Mouse (Mus musculus) heart, adult 2 months (tissue): ENCODE measurements at regions not wholly inside any gene's neighbourhood (a gene's known extent, or its start where the extent isn't known, plus 50 kb on each side); places are given as distances from the start of the nearest gene placed in this dataset.
A peak's percentile ranks its signal among the peaks of the same experiment; 100 is the strongest.

Experiments
- DNase-seq, 2 experiments: peaks; one replicate each; pipeline ENCODE4 v3.0.0; 2021
- H3K27ac ChIP-seq: fragments of 200-600 bp; 2 replicates; pipeline ENCODE4 v1.8.1; 2022
- H3K27me3 ChIP-seq: fragments of 200-500 bp; 2 replicates; pipeline ENCODE4 v1.6.1; 2012; ENCODE audit warnings: mild to moderate bottlenecking, low read length, inconsistent platforms, mixed read lengths; ENCODE audit not compliant: control insufficient read depth, insufficient read depth
- H3K36me3 ChIP-seq: fragments of 200-500 bp; 2 replicates; pipeline ENCODE4 v1.6.1; 2012; ENCODE audit warnings: low read length, inconsistent platforms; ENCODE audit not compliant: control insufficient read depth, insufficient read depth
- H3K4me1 ChIP-seq: fragments of 200-500 bp; 2 replicates; pipeline ENCODE4 v1.6.1; 2011; ENCODE audit warnings: low read length; ENCODE audit not compliant: control insufficient read depth, insufficient read depth
- H3K4me3 ChIP-seq: fragments of 200-600 bp; 2 replicates; pipeline ENCODE4 v1.8.1; 2022
- H3K79me2 ChIP-seq: fragments of 200-500 bp; replicated peaks from 2 replicates; pipeline ENCODE4 v1.6.1; 2012; ENCODE audit warnings: mild to moderate bottlenecking, inconsistent platforms, low read length, moderate library complexity, mixed read lengths; ENCODE audit not compliant: control insufficient read depth, insufficient read depth
- H3K9ac ChIP-seq: fragments of 200-500 bp; 2 replicates; pipeline ENCODE4 v1.6.1; 2012; ENCODE audit warnings: low read depth, mild to moderate bottlenecking, control low read depth, inconsistent platforms, low read length, mixed read lengths
- CTCF ChIP-seq: fragments of 200-600 bp; IDR thresholded peaks from 2 replicates; pipeline ENCODE4 v1.8.1; 2022; ENCODE audit warnings: antibody characterized with exemption, mild to moderate bottlenecking, moderate library complexity
- EP300 ChIP-seq: fragments of 200-500 bp; IDR thresholded peaks from 2 replicates; pipeline ENCODE4 v1.6.1; 2011; ENCODE audit warnings: low read depth, low read length, control low read depth; ENCODE audit not compliant: insufficient read depth
- POLR2A ChIP-seq: fragments of 200-500 bp; IDR thresholded peaks from 2 replicates; pipeline ENCODE4 v1.6.1; 2011; ENCODE audit warnings: mild to moderate bottlenecking, low read depth, low read length, control low read depth; ENCODE audit not compliant: insufficient read depth
- WGBS: fragments of 180-500 bp; shearing (Covaris S2); methylation state at CpG from one replicate; pipeline ENCODE4 v1.1.7; 2018; 5-methylcytosine and 5-hydroxymethylcytosine counted together
- intact Hi-C: fragments of 180-260 bp; cut with DNase I; formaldehyde crosslinking; loops from one replicate; pipeline ENCODE4 v1.15.1; 2025

DNA sequence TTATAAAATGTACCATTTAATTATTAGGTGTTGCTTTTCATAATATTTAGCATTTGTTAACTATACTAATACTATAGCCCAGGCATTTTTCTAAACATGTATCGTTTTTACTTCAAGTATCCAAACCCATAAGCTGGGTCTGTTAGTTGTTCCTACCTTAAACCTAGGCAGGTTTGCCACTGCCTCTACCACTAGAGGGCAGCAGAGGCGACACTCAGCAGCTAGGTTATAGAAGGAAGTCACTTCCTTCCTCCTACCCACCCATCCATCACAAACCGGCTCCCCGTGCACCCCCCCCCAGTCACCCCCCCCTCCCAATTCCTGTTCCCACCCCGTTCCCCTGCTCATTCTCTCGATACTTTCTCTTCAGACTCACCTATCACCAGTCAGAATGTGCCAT, 150.6 kb downstream of the Cct6b start:
- no peak for TF ChIP-seq POLR2A
- peak; percentile 81 for TF ChIP-seq CTCF
- WGBS, result 12% methylated on average over 6 of the region's 6 CpGs
- no peaks in the 10 kb centered on the region for H3K36me3 ChIP-seq
- no peaks in the 10 kb centered on the region for H3K4me1 ChIP-seq
- H3K27me3 ChIP-seq, result no peaks in the 10 kb centered on the region
- DNase-seq, result peak; percentile 30 to 60
- H3K4me3 ChIP-seq, result no peak overlapping the region
- H3K27ac ChIP-seq, result no peak overlapping the region
- H3K9ac ChIP-seq, result no peak overlapping the region
- intact Hi-C loops, result loop anchor here (1.0 kb wide), 1 partner anchor 278 kb away; no protein-coding TSS in a partner anchor
- H3K79me2 ChIP-seq, result no peaks in the 10 kb centered on the region

DNA sequence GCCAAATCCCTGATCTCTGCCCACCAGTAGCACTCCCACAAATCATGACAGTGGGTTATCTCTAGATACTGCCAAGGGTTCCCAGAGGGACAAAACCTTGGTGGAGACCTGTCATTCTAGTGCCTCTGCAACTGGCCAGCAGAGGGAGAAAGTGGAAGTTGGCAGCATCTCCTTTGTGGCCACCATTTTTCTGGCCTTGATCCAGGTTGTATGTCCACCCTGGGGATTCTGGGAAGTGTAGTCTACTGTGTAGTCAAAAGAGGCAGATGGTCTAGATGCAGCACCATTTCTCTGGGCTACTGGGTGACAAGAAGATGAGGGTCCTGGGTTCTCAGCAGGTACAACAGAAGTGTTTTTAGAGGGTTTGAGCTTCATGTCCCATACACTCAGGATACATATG, 152.1 kb downstream of the Cct6b start:
- Histone ChIP-seq H3K36me3 (no peaks in the 10 kb centered on the region), H3K79me2 (no peaks in the 10 kb centered on the region), H3K27ac (no peak overlapping the region), H3K27me3 (no peaks in the 10 kb centered on the region), H3K9ac (no peak overlapping the region), H3K4me3 (no peak overlapping the region), H3K4me1 (no peaks in the 10 kb centered on the region)
- TF ChIP-seq CTCF (peak; percentile 49), POLR2A (no peak), EP300 (no peak)
- peak in 1 of 2 experiments; percentile 6 for DNase-seq
- intact Hi-C loops, result no loop called here

DNA sequence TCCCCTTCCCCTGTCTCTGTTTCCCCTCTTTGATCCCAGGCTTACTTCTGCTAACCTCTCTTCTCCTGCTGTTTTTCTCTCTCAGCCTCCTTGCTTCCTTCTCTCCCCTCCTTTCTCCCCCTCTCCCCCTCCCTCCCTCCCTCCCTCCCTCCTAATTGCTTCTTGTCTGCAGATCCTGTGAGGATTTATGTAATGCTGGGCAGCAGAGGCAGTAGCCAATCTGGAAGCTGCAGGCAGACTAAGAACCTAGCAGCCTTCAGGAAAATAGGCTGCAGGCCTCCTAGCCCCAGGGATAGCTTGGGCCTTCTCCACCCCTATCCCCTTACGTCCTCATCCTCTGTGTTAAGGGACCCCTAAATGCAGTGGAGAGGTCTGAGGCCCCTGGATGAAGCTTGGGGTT, 155.2 kb downstream of the Cct6b start:
- no peak overlapping the region for H3K9ac ChIP-seq
- DNase-seq, result no peak
- no peak for TF ChIP-seq POLR2A
- 0 out of 2 replicates have a peak, but pooled peaks cover 2% of the 10 kb centered on the region for H3K4me1 ChIP-seq
- 38% methylated on average over 1 of the region's 1 CpGs for WGBS
- H3K4me3 ChIP-seq, result no peak overlapping the region
- no peaks in the 10 kb centered on the region for H3K79me2 ChIP-seq
- H3K27ac ChIP-seq, result no peak overlapping the region
- H3K36me3 ChIP-seq, result no peaks in the 10 kb centered on the region
- no peaks in the 10 kb centered on the region for H3K27me3 ChIP-seq
- intact Hi-C loops, result no loop called here

DNA sequence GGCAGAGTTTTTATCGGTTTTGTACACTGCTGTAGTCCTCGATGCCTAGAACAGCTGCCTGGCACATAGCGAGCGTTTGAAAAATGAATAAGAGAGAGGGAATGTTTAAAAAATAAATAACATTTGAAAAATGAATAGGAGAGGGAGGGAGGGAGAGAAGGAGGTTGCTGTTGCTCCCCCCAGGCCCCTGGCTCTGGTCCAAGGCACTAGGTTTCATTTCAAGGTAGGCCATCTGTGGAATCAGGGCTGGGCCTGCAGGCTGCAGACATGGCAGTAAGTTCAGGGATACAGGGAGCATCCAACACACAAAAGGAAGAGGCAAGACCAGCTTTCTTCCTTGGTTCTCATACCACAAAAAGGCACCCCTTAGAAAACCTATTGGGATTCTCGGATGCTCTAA, 156.5 kb downstream of the Cct6b start:
- Histone ChIP-seq H3K27me3 (no peaks in the 10 kb centered on the region), H3K4me1 (peaks cover 3% of the 10 kb centered on the region; the same call in 1 of the 2 replicates), H3K4me3 (no peak overlapping the region), H3K36me3 (no peaks in the 10 kb centered on the region), H3K79me2 (no peaks in the 10 kb centered on the region), H3K27ac (no peak overlapping the region), H3K9ac (no peak overlapping the region)
- TF ChIP-seq EP300 (no peak), CTCF (no peak), POLR2A (no peak)
- DNase-seq, result no peak
- 85% methylated on average over 5 of the region's 5 CpGs for WGBS
- intact Hi-C loops, result no loop called here

DNA sequence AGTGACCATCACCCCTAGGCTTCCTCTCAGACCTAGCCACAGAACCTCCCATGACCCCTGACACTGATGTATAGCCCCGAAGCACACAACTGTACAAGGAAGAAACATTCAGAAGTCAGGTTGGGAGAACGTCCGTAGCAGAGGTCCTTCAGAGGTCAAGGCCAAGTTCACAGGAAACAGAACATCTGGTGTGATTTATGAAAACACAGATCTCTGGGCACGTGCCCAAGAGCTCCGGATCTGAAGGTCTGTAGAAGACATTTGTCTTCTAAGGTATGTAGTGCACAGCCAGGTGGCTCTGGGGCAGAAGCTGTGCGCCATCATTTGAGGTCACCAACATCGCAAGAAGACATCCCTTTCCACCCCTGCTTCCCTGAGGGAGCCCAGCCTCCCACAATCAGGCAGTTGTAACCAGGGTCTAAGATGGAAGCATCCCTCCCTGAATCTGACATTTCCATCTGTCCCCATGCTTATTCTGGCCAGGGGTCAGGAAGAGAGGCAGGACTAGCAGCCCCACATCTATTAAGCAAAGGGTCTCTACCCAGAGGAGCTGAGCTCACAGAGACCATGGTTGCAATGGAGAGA, 159.8 kb downstream of the Cct6b start:
- Histone ChIP-seq H3K4me3 (no peak overlapping the region), H3K9ac (no peak overlapping the region), H3K4me1 (peaks cover 3% of the 10 kb centered on the region; the same call in 1 of the 2 replicates), H3K27ac (no peak overlapping the region), H3K27me3 (no peaks in the 10 kb centered on the region), H3K36me3 (no peaks in the 10 kb centered on the region), H3K79me2 (no peaks in the 10 kb centered on the region)
- TF ChIP-seq POLR2A (no peak), CTCF (no peak), EP300 (no peak)
- DNase-seq, result no peak
- WGBS, result 29% methylated on average over 7 of the region's 7 CpGs
- intact Hi-C loops, result no loop called here

DNA sequence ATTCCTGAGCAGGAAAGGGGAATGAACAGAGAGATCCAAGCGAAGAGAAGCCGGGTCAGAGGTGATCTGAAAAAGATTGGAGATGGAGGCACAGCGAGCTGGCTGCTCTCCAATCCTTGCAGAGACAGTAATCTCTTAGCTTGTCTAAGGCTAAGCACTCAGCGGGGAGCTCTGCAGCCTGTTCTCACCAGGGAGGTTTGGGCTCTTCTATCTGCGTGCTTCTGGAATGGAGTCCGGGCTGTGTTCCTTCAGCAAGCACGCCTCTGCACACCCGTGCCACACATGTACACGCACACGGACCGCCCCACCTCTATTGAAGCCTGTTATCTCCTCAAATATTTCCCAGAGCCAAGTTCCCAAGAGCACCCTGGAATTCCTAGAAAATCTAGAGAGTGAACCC, 161.3 kb downstream of the Cct6b start:
- Histone ChIP-seq H3K27me3 (no peaks in the 10 kb centered on the region; the same call in 1 of the 2 replicates), H3K27ac (no peak overlapping the region), H3K4me3 (no peak overlapping the region), H3K79me2 (no peaks in the 10 kb centered on the region), H3K9ac (no peak overlapping the region), H3K4me1 (peaks cover 3% of the 10 kb centered on the region; the same call in 1 of the 2 replicates), H3K36me3 (no peaks in the 10 kb centered on the region)
- peak in 1 of 2 experiments; percentile 4 for DNase-seq
- 6% methylated on average over 11 of the region's 11 CpGs for WGBS
- intact Hi-C loops, result no loop called here
- TF ChIP-seq EP300, result no peak
- TF ChIP-seq CTCF, result no peak
- no peak for TF ChIP-seq POLR2A
